Mouse (Mus musculus) frontal cortex, adult 2 months (tissue): Measurements from ENCODE around the gene Med22. TPM values are rescaled to one million over a fixed set of nuclear protein-coding genes. Genes with fewer than 3 reads are reported as not detected.
"Not testable (repeated sequence)": the region's sequence is repeated elsewhere in the genome, so short reads cannot be mapped to it uniquely, and the experiment has no call there.

ENCODE experiments used
- DNase-seq, 2 experiments: peaks; one replicate each; pipeline ENCODE4 v3.0.0; 2022; ENCODE audit warnings: low spot score in 1 of 2; ENCODE audit errors: extremely low spot score in 1 of 2
- polyA plus RNA-seq: library from polyadenylated mRNA; depleted of rRNA; stranded (reverse); fragments of >200 nt; gene quantifications from 2 replicates; pipeline ENCODE4 v1.2.3, GENCODE M21; 2012; rRNA removed

Gene Med22
- polyA plus RNA-seq, 1 experiment = 53.9 TPM

GRCm38 (mm10) chr2:26885541-26885940 lies 24.9 kb downstream of the Med22 start:
- DNase-seq = not testable (repeated sequence)

GRCm38 (mm10) chr2:26878571-26878970 lies 31.9 kb downstream of the Med22 start:
- no peak for DNase-seq

- DNase-seq = no peak
Observed at GRCm38 (mm10) chr2:26870666-26871065, 39.8 kb downstream of the Med22 start.

- DNase-seq = no peak
Observed at GRCm38 (mm10) chr2:26864879-26865278, 45.6 kb downstream of the Med22 start, which contains the start of gene Abo. Gene Abo, minus strand, starts transcription at chr2:26864979.

- no peak for DNase-seq
Observed at GRCm38 (mm10) chr2:26862856-26863255, 47.6 kb downstream of the Med22 start.

Other genes with a start within 250 kb of the Med22 start
- not detected in 2 replicates for gene Lcn4, start 239.4 kb downstream of the Med22 start, polyA plus RNA-seq
- gene Abo, start 45.7 kb downstream of the Med22 start, polyA plus RNA-seq = not detected in 2 replicates
- 20.2 and 20.8 TPM in 2 replicates for gene Surf6, start 7.8 kb downstream of the Med22 start, polyA plus RNA-seq
- gene Rpl7a, start 87 bp upstream of the Med22 start, polyA plus RNA-seq = 705 and 741 TPM in 2 replicates
- 54.6 and 58.2 TPM in 2 replicates for gene Surf2, start 5.7 kb upstream of the Med22 start, polyA plus RNA-seq
- 128 and 129 TPM in 2 replicates for gene Surf1, start 5.9 kb upstream of the Med22 start, polyA plus RNA-seq
- gene Surf4, start 23.3 kb upstream of the Med22 start, polyA plus RNA-seq = 55.7 and 60.3 TPM in 2 replicates
- 0.29 and 0.32 TPM in 2 replicates for gene Stkld1, start 23.4 kb upstream of the Med22 start, polyA plus RNA-seq
- 69.6 and 71.2 TPM in 2 replicates for gene Rexo4, start 53.7 kb upstream of the Med22 start, polyA plus RNA-seq
- gene Adamts13, start 62.7 kb upstream of the Med22 start, polyA plus RNA-seq = 3.5 TPM in 2 replicates
- 63.3 and 64.0 TPM in 2 replicates for gene Cacfd1, start 99.2 kb upstream of the Med22 start, polyA plus RNA-seq
- gene Slc2a6, start 117.3 kb upstream of the Med22 start, polyA plus RNA-seq = 35.2 and 39.0 TPM in 2 replicates
- 0.65 and 0.74 TPM in 2 replicates for gene Mymk, start 161.5 kb upstream of the Med22 start, polyA plus RNA-seq
- gene Adamtsl2, start 168.7 kb upstream of the Med22 start, polyA plus RNA-seq = 34.9 and 42.6 TPM in 2 replicates
- gene Fam163b, start 231.8 kb upstream of the Med22 start, polyA plus RNA-seq = 213 and 219 TPM in 2 replicates